In genomic region chr6:60410051-60410785, GRCm38 (mm10) we compare ENCODE assay signal across 15 mouse cellular contexts.
"Had no signal": no experiment of that assay in that cellular context is flagged by ENCODE, and none has a peak within 500 bp of the region (broad histone marks: within the 10 kb centered on the region; RNA-seq: fewer than 3 reads in every experiment).

No protein-coding gene starts in this region.

- H3K4me3 ChIP-seq: midbrain, embryonic 13.5 days; midbrain, embryonic 15.5 days; neural tube, embryonic 12.5 days had no signal

- H3K27ac ChIP-seq: midbrain, embryonic 13.5 days; midbrain, embryonic 15.5 days; neural tube, embryonic 12.5 days had no signal

- H3K27me3 ChIP-seq: midbrain, embryonic 13.5 days; midbrain, embryonic 15.5 days; neural tube, embryonic 12.5 days had no signal

- H3K4me1 ChIP-seq: midbrain, embryonic 13.5 days; midbrain, embryonic 15.5 days; neural tube, embryonic 12.5 days had no signal

- H3K36me3 ChIP-seq: midbrain, embryonic 13.5 days; midbrain, embryonic 15.5 days; neural tube, embryonic 12.5 days had no signal

- H3K9me3 ChIP-seq: midbrain, embryonic 13.5 days; midbrain, embryonic 15.5 days; neural tube, embryonic 12.5 days had no signal

- ATAC-seq: midbrain, embryonic 13.5 days; midbrain, embryonic 15.5 days had no signal

- DNase-seq: lung, adult 18-20 months; lung, embryonic 14.5 days; lung, postnatal 10 days; lung, postnatal 4 days; retina, postnatal 1 day; right cerebral cortex, adult 18-20 months; right cerebral cortex, postnatal 25 days; right cerebral cortex, postnatal 4 days; spleen, adult 18-20 months; thymus, adult 18-20 months; thymus, postnatal 14 days; thymus, postnatal 36 days had no signal
